Mouse (Mus musculus) monocyte, adult 59 days (primary cell): ENCODE data around the gene Cabp2. TPM values are rescaled to one million over a fixed set of nuclear protein-coding genes. Genes with fewer than 3 reads are reported as not detected.

Experiments used
- total RNA-seq, 2 experiments: library from RNA; stranded (reverse); gene quantifications; one replicate each; pipeline ENCODE4 v1.2.4; 2023

The Cabp2 gene
- total RNA-seq, result not detected

GRCm38 (mm10) chr19:4081394-4081793 lies at the start of gene Cabp2:
Gene Cabp2, plus strand, starts transcription at chr19:4081578.

DNA sequence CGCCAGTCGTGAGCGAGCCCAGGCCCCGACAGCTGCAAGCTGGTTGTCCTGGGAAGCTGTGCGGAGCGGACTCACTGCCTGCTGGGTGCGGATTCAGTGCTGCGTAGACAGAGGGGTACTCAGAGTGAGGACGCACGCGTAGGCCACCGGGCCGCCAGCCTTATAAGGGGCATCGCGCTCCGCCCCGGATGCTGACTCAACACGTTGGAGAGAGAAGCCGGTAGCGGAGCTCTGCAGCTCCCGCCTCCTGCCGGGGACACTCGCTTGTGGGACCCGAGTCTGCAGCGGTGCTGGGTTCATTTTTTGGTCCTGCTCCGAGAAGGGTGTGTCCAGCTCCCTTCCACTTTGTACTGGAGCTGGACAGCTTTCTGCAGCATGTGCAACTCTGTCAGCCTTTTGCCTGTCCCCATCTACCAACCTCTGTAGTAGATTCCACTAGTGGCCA lies 43.6 kb upstream of the Cabp2 start, which contains the start of gene Gstp1:
Gene Gstp1 (minus strand): TSS at position 198 of the 445 bp plus-strand sequence.

GRCm38 (mm10) chr19:4045966-4046865 lies 35.2 kb upstream of the Cabp2 start, which contains the start of gene Gstp2:
Gene Gstp2, minus strand, starts transcription at chr19:4046023.

DNA sequence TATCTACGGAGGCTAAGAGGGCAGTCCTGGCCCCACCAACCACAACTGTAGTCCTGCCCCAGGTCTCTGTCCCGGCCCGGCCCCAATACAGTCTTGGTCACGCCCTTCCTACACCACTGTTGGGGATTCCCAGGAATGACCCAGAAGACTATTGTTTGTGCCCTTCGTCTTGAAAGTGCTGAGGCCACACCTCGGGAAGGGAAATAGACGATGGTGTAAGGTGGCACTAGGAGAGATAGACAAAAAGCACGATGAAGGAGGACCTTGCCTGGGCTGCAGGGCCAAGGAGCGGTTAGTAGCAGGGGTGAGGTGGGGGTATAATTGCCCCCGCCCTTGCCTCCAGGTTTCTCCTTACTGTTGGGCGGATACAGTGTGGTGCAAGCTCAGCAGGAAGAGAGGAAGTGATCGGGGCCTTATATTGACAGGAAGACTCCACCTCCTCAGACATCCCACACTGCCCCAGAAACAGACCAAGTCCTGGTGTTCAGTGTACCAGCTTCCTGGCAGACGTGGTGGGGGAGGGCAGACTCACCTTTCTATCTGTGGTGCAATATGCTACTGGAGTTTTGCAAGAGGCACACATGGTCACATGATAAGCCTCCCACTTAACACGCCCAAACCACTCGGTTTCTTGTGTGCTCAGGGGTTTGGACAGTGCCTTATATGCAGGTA lies 22.2 kb upstream of the Cabp2 start, which contains the start of gene Gstp3:
Gene Gstp3 (minus strand): TSS at position 501 of the 672 bp plus-strand sequence.

DNA sequence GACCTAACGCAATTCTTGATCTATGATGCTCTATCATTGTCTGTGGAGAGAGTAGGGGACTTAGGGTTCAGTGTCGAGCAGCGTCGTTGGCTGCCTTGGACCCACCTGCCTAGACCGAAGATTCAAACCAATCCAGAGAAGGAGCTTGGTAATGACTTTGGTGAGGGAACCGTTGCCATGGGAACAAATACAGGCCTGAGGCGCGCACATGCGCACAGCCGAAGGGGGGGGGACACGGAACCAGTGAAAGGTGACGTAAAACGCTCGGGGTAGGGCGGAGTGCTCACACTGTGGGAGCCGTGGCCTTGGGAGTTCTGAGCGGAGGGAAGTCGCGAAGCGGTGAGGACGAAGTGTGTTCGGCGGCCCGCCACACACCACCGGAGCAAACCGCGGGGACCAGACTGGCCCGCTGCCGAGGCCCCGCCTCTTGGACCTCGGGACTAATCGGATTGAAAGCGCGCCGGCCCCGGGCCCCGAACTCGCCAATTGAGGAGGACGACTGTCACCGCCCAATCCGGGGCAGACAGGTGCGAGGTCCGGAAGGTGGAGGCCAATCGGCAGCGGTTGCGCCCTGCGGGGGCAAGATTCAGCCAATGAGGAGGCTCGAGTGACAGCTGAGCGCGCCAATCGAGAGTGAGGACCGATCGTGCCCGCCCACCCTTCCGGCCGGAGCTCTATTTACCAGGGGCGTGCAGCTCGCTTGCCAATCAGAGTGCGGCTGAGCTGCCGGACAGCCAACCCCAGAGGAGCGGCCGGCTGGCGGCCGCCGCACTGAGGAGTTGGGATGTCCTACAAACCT lies 15.5 kb downstream of the Cabp2 start, which contains the start of gene Cdk2ap2:
Gene Cdk2ap2 (plus strand): TSS at position 541 of the 799 bp plus-strand sequence.

GRCm38 (mm10) chr19:4099837-4100717 lies 18.7 kb downstream of the Cabp2 start, which contains the start of gene Pitpnm1:
Gene Pitpnm1, plus strand, starts transcription at chr19:4099998.

GRCm38 (mm10) chr19:4125741-4126696 lies 44.6 kb downstream of the Cabp2 start, which contains the start of gene Aip:
Gene Aip, minus strand, starts transcription at chr19:4125858.

Other genes starting within 250 kb of the Cabp2 start
- gene Chka, start 229.8 kb upstream of the Cabp2 start, total RNA-seq, result 10 to 100 TPM; 72.2 to 84.5 TPM
- gene Tcirg1, start 174.4 kb upstream of the Cabp2 start, total RNA-seq, result 100 to 1,000 TPM; 482 to 489 TPM
- 10 to 100 TPM; 86.9 to 96.9 TPM for gene Ndufs8, start 168.8 kb upstream of the Cabp2 start, total RNA-seq
- 10 to 100 TPM; 87.1 to 88.5 TPM for gene Aldh3b1, start 151.8 kb upstream of the Cabp2 start, total RNA-seq
- 100 to 1,000 TPM; 733 to 761 TPM for gene Unc93b1, start 146.4 kb upstream of the Cabp2 start, total RNA-seq
- under 1 TPM; 0.33 to 0.52 TPM for gene Aldh3b3, start 122.9 kb upstream of the Cabp2 start, total RNA-seq
- gene Aldh3b2, start 109.2 kb upstream of the Cabp2 start, total RNA-seq, result 1 to 10 TPM; 4.2 to 6.3 TPM
- not detected for gene Acy3, start 95.0 kb upstream of the Cabp2 start, total RNA-seq
- gene Tbx10, start 88.8 kb upstream of the Cabp2 start, total RNA-seq, result not detected
- 10 to 100 TPM in 1 of 2 experiments, 1 to 10 TPM in 1; 8.0 to 14.1 TPM for gene Nudt8, start 81.0 kb upstream of the Cabp2 start, total RNA-seq
- gene Gm49405, start 81.0 kb upstream of the Cabp2 start, total RNA-seq, result 1 to 10 TPM; 1.5 to 1.6 TPM
- 1 to 10 TPM; 2.5 to 4.8 TPM for gene Doc2g, start 78.3 kb upstream of the Cabp2 start, total RNA-seq
- gene Ndufv1, start 68.8 kb upstream of the Cabp2 start, total RNA-seq, result 10 to 100 TPM; 58.0 to 65.5 TPM
- 100 to 1,000 TPM; 150 to 173 TPM for gene Gstp1, start 43.6 kb upstream of the Cabp2 start, total RNA-seq
- gene Gstp2, start 35.6 kb upstream of the Cabp2 start, total RNA-seq, result 10 to 100 TPM; 15.3 to 58.8 TPM
- 1 to 10 TPM; 6.8 to 7.6 TPM for gene Gstp3, start 22.0 kb upstream of the Cabp2 start, total RNA-seq
- gene Cdk2ap2, start 15.6 kb downstream of the Cabp2 start, total RNA-seq, result 100 to 1,000 TPM; 250 to 306 TPM
- gene Pitpnm1, start 18.4 kb downstream of the Cabp2 start, total RNA-seq, result 100 to 1,000 TPM; 399 to 422 TPM
- gene Aip, start 44.3 kb downstream of the Cabp2 start, total RNA-seq, result 100 to 1,000 TPM; 105 to 131 TPM
- under 1 TPM; 0.31 to 0.43 TPM for gene Gpr152, start 58.2 kb downstream of the Cabp2 start, total RNA-seq
- gene Cabp4, start 62.5 kb downstream of the Cabp2 start, total RNA-seq, result 10 to 100 TPM in 1 of 2 experiments, 1 to 10 TPM in 1; 5.6 to 10.1 TPM
- 100 to 1,000 TPM; 435 to 477 TPM for gene Coro1b, start 67.0 kb downstream of the Cabp2 start, total RNA-seq
- 10 to 100 TPM; 13.1 to 17.2 TPM for gene Ptprcap, start 72.0 kb downstream of the Cabp2 start, total RNA-seq
- gene Rps6kb2, start 81.8 kb downstream of the Cabp2 start, total RNA-seq, result 10 to 100 TPM; 41.7 to 47.8 TPM
- gene Carns1, start 93.9 kb downstream of the Cabp2 start, total RNA-seq, result 1 to 10 TPM; 5.7 to 6.3 TPM
- gene Tbc1d10c, start 109.7 kb downstream of the Cabp2 start, total RNA-seq, result 10 to 100 TPM; 29.8 to 31.7 TPM
- 100 to 1,000 TPM; 360 to 389 TPM for gene Ppp1ca, start 110.5 kb downstream of the Cabp2 start, total RNA-seq
- gene Rad9a, start 120.1 kb downstream of the Cabp2 start, total RNA-seq, result 10 to 100 TPM; 32.7 to 35.4 TPM
- gene Clcf1, start 132.7 kb downstream of the Cabp2 start, total RNA-seq, result 10 to 100 TPM; 29.0 to 34.8 TPM
- not detected for gene AC109138.7, start 132.8 kb downstream of the Cabp2 start, total RNA-seq
- 100 to 1,000 TPM; 108 to 115 TPM for gene Pold4, start 150.3 kb downstream of the Cabp2 start, total RNA-seq
- gene Ssh3, start 187.6 kb downstream of the Cabp2 start, total RNA-seq, result 10 to 100 TPM; 50.8 to 51.4 TPM
- 10 to 100 TPM; 18.4 to 19.2 TPM for gene Ankrd13d, start 201.6 kb downstream of the Cabp2 start, total RNA-seq
- gene Grk2, start 224.6 kb downstream of the Cabp2 start, total RNA-seq, result 100 to 1,000 TPM; 425 to 438 TPM